8 mouse cellular contexts compared by ENCODE assay signal in the genomic region with DNA sequence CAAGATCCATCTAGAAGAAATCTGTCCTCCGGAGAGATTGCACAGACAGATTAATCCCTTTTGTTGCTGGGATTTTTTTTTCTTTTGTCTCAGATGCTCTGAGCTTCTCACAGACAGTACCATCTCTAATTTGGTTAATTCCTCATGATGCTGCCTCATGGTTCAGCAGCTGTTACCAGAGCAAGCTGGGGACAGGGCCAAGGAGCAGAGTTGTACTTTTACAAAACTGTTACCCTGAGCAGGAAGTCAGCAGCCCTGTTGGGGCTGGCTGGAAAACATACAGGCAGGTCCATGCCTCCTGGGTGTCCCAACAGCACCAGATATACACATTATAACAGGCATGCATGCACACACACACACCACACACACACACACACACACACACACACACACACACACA.
DNase-seq lines count a peak whose midpoint lies in the region.
"Had no signal": no experiment of that assay in that cellular context is flagged by ENCODE, and none has a peak within 500 bp of the region (broad histone marks: within the 10 kb centered on the region; RNA-seq: fewer than 3 reads in every experiment).

No protein-coding gene starts in this region.

- intact Hi-C loops in gastrocnemius, postnatal 14 days (cut with DNase I; ENCODE audit: low total_unique reads), result no loop called here

- peak; percentile 70 for DNase-seq in retina, postnatal 1 day
- no peak for DNase-seq in retina, embryonic 14.5 days (ENCODE audit: low spot score)
- peak; percentile 48 for DNase-seq in gastrocnemius, postnatal 14 days
- peak; percentile 7 to 22 for DNase-seq in layer of hippocampus, postnatal 25 days (ENCODE audit: extremely low spot score in 1 of 2, low spot score in 1 of 2)
- no peak for DNase-seq in urinary bladder, postnatal 14 days (ENCODE audit: low spot score)
- DNase-seq in urinary bladder, adult 18-20 months (ENCODE audit: low spot score in 2 of 2), result no peak
- no peak for DNase-seq in thymus, postnatal 0 days (ENCODE audit: low spot score)
- DNase-seq: thymus, adult 2 months had no signal

Comparison
In these comparisons a context has a peak if more than half of its experiments do, and no peak if none do; other contexts are left out.
1. DNase-seq: peak in retina, postnatal 1 day (single experiment), gastrocnemius, postnatal 14 days (single experiment) and layer of hippocampus, postnatal 25 days (2 of 2); none in retina, embryonic 14.5 days (single experiment), urinary bladder, postnatal 14 days (single experiment), urinary bladder, adult 18-20 months (0 of 2) and thymus, postnatal 0 days (single experiment).